21 mouse cellular contexts compared by ENCODE assay signal in the genomic region with DNA sequence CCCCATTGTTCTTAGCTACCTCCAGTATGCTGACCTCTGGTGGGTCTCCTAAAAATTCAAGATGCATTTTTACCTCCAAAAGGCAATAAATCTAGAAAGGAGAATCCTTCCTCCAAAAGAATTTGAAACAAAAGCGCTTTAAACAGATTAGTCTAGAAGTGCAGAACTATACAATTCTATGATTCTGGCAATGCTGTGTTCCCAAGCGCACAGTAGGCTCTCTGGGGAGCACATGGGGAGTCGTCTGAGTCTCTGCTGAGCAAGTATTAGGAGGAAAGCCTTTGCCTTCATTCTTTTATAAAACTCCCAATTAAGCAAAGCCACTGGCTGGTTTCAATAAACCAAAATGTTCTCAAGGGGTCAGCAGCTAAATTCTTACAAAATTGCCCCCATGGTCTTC.
"Had no signal": no experiment of that assay in that cellular context is flagged by ENCODE, and none has a peak within 500 bp of the region (broad histone marks: within the 10 kb centered on the region; RNA-seq: fewer than 3 reads in every experiment).

No protein-coding gene starts in this region.

- H3K4me1 ChIP-seq: intestine, embryonic 15.5 days; kidney, embryonic 15.5 days; limb, embryonic 15.5 days; lung, embryonic 15.5 days had no signal

- H3K4me3 ChIP-seq: intestine, embryonic 15.5 days; kidney, embryonic 15.5 days; limb, embryonic 12.5 days; limb, embryonic 15.5 days; liver, embryonic 12.5 days; liver, embryonic 15.5 days; lung, embryonic 15.5 days; myocyte had no signal

- ATAC-seq: intestine, embryonic 15.5 days had no signal

- H3K4me2 ChIP-seq: intestine, embryonic 15.5 days; kidney, embryonic 15.5 days; limb, embryonic 12.5 days; limb, embryonic 15.5 days; liver, embryonic 15.5 days; lung, embryonic 15.5 days; midbrain, embryonic 11.5 days had no signal

- H3K27ac ChIP-seq: intestine, embryonic 15.5 days; kidney, embryonic 15.5 days; limb, embryonic 15.5 days; liver, embryonic 12.5 days; lung, embryonic 15.5 days had no signal

- H3K27me3 ChIP-seq: intestine, embryonic 15.5 days; kidney, embryonic 15.5 days; limb, embryonic 12.5 days; limb, embryonic 15.5 days; liver, embryonic 12.5 days; liver, embryonic 15.5 days; lung, embryonic 15.5 days; megakaryocyte, embryonic 14.5 days had no signal

- H3K9me3 ChIP-seq: intestine, embryonic 15.5 days; kidney, embryonic 15.5 days; limb, embryonic 15.5 days; liver, embryonic 12.5 days; liver, embryonic 15.5 days; lung, embryonic 15.5 days; megakaryocyte, embryonic 14.5 days had no signal

- H3K9ac ChIP-seq: intestine, embryonic 15.5 days; kidney, embryonic 15.5 days; limb, embryonic 12.5 days; limb, embryonic 15.5 days; liver, embryonic 12.5 days; liver, embryonic 15.5 days; lung, embryonic 15.5 days had no signal

- DNase-seq: kidney, adult 11 months; kidney, adult 8-10 months; kidney, postnatal 10 days; kidney, postnatal 36 days; layer of hippocampus, postnatal 36 days; left cerebral cortex, postnatal 4 days; lung, adult 18-20 months; lung, postnatal 10 days; lung, postnatal 36 days; thymus, adult 18-20 months; thymus, postnatal 36 days had no signal
